Mouse (Mus musculus) megakaryocyte-erythroid progenitor cell, adult 5 weeks (primary cell): ENCODE data around the gene Sell. TPM values are rescaled to one million over a fixed set of nuclear protein-coding genes. Genes with fewer than 3 reads are reported as not detected.

ENCODE experiments used
- polyA plus RNA-seq: library from polyadenylated mRNA; stranded (reverse); fragments of >175 nt; gene quantifications from 2 replicates; pipeline ENCODE4 v1.2.3, GENCODE M21; 2012

The Sell gene
- polyA plus RNA-seq: 22.7 and 29.7 TPM in 2 replicates

GRCm38 (mm10) chr1:164061925-164062324, at the start of gene Sell:
TSS of gene Sell (plus strand) at chr1:164061982.

GRCm38 (mm10) chr1:164047934-164048333, 13.8 kb upstream of the Sell start, which contains the start of gene Sele:
TSS of gene Sele (plus strand) at chr1:164048234.

GRCm38 (mm10) chr1:164114947-164115493, 53.2 kb downstream of the Sell start, which contains the start of gene Selp:
TSS of gene Selp (plus strand) at chr1:164115264.

Other genes starting within 250 kb of the Sell start
- 5.3 and 6.5 TPM in 2 replicates for gene Scyl3, start 132.9 kb upstream of the Sell start, polyA plus RNA-seq
- gene BC055324, start 67.2 kb upstream of the Sell start, polyA plus RNA-seq: 1.5 and 1.9 TPM in 2 replicates
- 0.48 and 0.61 TPM in 2 replicates for gene Mettl18, start 67.1 kb upstream of the Sell start, polyA plus RNA-seq
- 0.02 TPM in 2 replicates for gene Sele, start 13.7 kb upstream of the Sell start, polyA plus RNA-seq
- 7.9 and 8.3 TPM in 2 replicates for gene Selp, start 53.3 kb downstream of the Sell start, polyA plus RNA-seq
- gene F5, start 89.9 kb downstream of the Sell start, polyA plus RNA-seq: 0.56 and 0.65 TPM in 2 replicates
- 12.8 and 13.3 TPM in 2 replicates for gene Slc19a2, start 187.1 kb downstream of the Sell start, polyA plus RNA-seq
- gene Ccdc181, start 213.6 kb downstream of the Sell start, polyA plus RNA-seq: 3.2 and 4.5 TPM in 2 replicates
- 1.5 and 2.3 TPM in 2 replicates for gene Nme7, start 242.1 kb downstream of the Sell start, polyA plus RNA-seq
- gene Blzf1, start 245.5 kb downstream of the Sell start, polyA plus RNA-seq: 1.5 and 1.9 TPM in 2 replicates